Mouse (Mus musculus): ENCODE data around the gene Gls.

GRCm38 (mm10) chr1:52170057-52170456 is 63.0 kb downstream of the Gls start:
- TF ChIP-seq CTCF (IDR thresholded peaks at IDR 0.05; ENCODE audit: control insufficient read depth, insufficient read depth, insufficient replicate concordance, low read depth, low read length) (peak; percentile 57; the same call in 1 of the 2 replicates), POLR2A (IDR thresholded peaks at IDR 0.05; ENCODE audit: control insufficient read depth, low read depth, low read length) (no peak)
